ENCODE assay signal across 13 mouse cellular contexts in genomic region chr5:97899321-97899720, GRCm38 (mm10).
"Had no signal": no experiment of that assay in that cellular context is flagged by ENCODE, and none has a peak within 500 bp of the region (broad histone marks: within the 10 kb centered on the region; RNA-seq: fewer than 3 reads in every experiment).

No protein-coding gene starts in this region.

- DNase-seq: kidney, adult 8-10 months; kidney, postnatal 10 days; kidney, postnatal 36 days; layer of hippocampus, postnatal 36 days; liver; lung, adult 18-20 months; lung, postnatal 10 days; lung, postnatal 36 days; right cerebral cortex, adult 18-20 months; right cerebral cortex, postnatal 14 days; right cerebral cortex, postnatal 4 days; thymus, adult 2 months; thymus, postnatal 14 days had no signal
